8 mouse cellular contexts compared by ENCODE assay signal in genomic region chr4:138882179-138882578, GRCm38 (mm10). TPM values are rescaled to one million over a fixed set of nuclear protein-coding genes. Genes with fewer than 3 reads are reported as not detected.
DNase-seq lines count a peak whose midpoint lies in the region; ATAC-seq and TF ChIP-seq lines count a peak whose summit lies in the region.

No protein-coding gene starts in this region.

- H3K27me3 ChIP-seq in liver, embryonic 11.5 days (replicated peaks; ENCODE audit: control insufficient read depth, insufficient read depth, low read length), result peaks cover 13% of the 10 kb centered on the region
- H3K27me3 ChIP-seq in embryonic facial prominence, embryonic 15.5 days, result no peaks in the 10 kb centered on the region
- H3K27me3 ChIP-seq in limb, embryonic 14.5 days (ENCODE audit: control insufficient read depth, insufficient read depth, low read length), result no peaks in the 10 kb centered on the region

- ATAC-seq in liver, embryonic 11.5 days (replicated peaks; ENCODE audit: low FRiP score), result no peak
- ATAC-seq in embryonic facial prominence, embryonic 15.5 days (ENCODE audit: insufficient number of reproducible peaks, low FRiP score, low TSS enrichment, low read depth), result no peak
- ATAC-seq in limb, embryonic 14.5 days (ENCODE audit: low FRiP score, low read depth), result no peak

- no peak overlapping the region for H3K9ac ChIP-seq in liver, embryonic 11.5 days (ENCODE audit: low read depth, low read length)
- H3K9ac ChIP-seq in embryonic facial prominence, embryonic 15.5 days, result no peak overlapping the region
- H3K9ac ChIP-seq in limb, embryonic 14.5 days (ENCODE audit: low read depth, low read length, severe bottlenecking), result peak overlapping the region; percentile 38; the same call in 1 of the 2 replicates

- WGBS in liver, embryonic 11.5 days, result 19% methylated on average over 16 of the region's 16 CpGs
- 9% methylated on average over 16 of the region's 16 CpGs for WGBS in embryonic facial prominence, embryonic 15.5 days
- WGBS in limb, embryonic 14.5 days, result 11% methylated on average over 12 of the region's 16 CpGs

- H3K4me1 ChIP-seq in liver, embryonic 11.5 days (replicated peaks; ENCODE audit: control insufficient read depth, insufficient read depth, low read length), result no peaks in the 10 kb centered on the region
- H3K4me1 ChIP-seq in embryonic facial prominence, embryonic 15.5 days, result peaks cover 6% of the 10 kb centered on the region
- H3K4me1 ChIP-seq in limb, embryonic 14.5 days (ENCODE audit: control insufficient read depth, insufficient read depth, low read length), result peaks cover 4% of the 10 kb centered on the region; the same call in 1 of the 2 replicates

- H3K4me3 ChIP-seq in liver, embryonic 11.5 days (ENCODE audit: low read depth, low read length), result no peak overlapping the region
- H3K4me3 ChIP-seq in embryonic facial prominence, embryonic 15.5 days (replicated peaks), result no peak overlapping the region; the same call in 1 of the 2 replicates
- peak overlapping the region; percentile 11; the same call in 1 of the 2 replicates for H3K4me3 ChIP-seq in limb, embryonic 14.5 days (replicated peaks; ENCODE audit: low read length)

- H3K4me2 ChIP-seq in liver, embryonic 11.5 days, result peak overlapping the region; percentile 17; the same call in 1 of the 2 replicates
- H3K4me2 ChIP-seq in embryonic facial prominence, embryonic 15.5 days (replicated peaks), result peak overlapping the region; percentile 40
- H3K4me2 ChIP-seq in limb, embryonic 14.5 days (replicated peaks; ENCODE audit: low read depth, low read length, severe bottlenecking), result peak overlapping the region; percentile 39

- no peaks in the 10 kb centered on the region for H3K9me3 ChIP-seq in liver, embryonic 11.5 days (ENCODE audit: control insufficient read depth, low read length)
- no peaks in the 10 kb centered on the region for H3K9me3 ChIP-seq in embryonic facial prominence, embryonic 15.5 days (replicated peaks)
- no peaks in the 10 kb centered on the region for H3K9me3 ChIP-seq in limb, embryonic 14.5 days (ENCODE audit: control insufficient read depth, low read length)

- no peak overlapping the region for H3K27ac ChIP-seq in liver, embryonic 11.5 days (ENCODE audit: low read depth, low read length)
- H3K27ac ChIP-seq in embryonic facial prominence, embryonic 15.5 days (replicated peaks), result no peak overlapping the region
- H3K27ac ChIP-seq in limb, embryonic 14.5 days (replicated peaks; ENCODE audit: low read depth, low read length), result no peak overlapping the region

- TF ChIP-seq POLR2A in limb, embryonic 14.5 days (IDR thresholded peaks at IDR 0.05; ENCODE audit: borderline replicate concordance, extremely low read depth, insufficient read depth, insufficient read length), result no peak

- no peaks in the 10 kb centered on the region for H3K36me3 ChIP-seq in liver, embryonic 11.5 days (ENCODE audit: control insufficient read depth, insufficient read depth, low read length)
- H3K36me3 ChIP-seq in embryonic facial prominence, embryonic 15.5 days, result no peaks in the 10 kb centered on the region
- no peaks in the 10 kb centered on the region for H3K36me3 ChIP-seq in limb, embryonic 14.5 days (ENCODE audit: control insufficient read depth, insufficient read depth, low read length)

- no peak for DNase-seq in liver, embryonic 11.5 days (ENCODE audit: low spot score)
- no peak for DNase-seq in liver
- peak; percentile 5 for DNase-seq in limb, embryonic 14.5 days (ENCODE audit: low spot score)
- DNase-seq in right cerebral cortex, postnatal 25 days, result peak; percentile 68
- no peak for DNase-seq in spleen, postnatal 36 days (ENCODE audit: low spot score in 2 of 2)
- no peak for DNase-seq in layer of hippocampus, adult 9-10 months (ENCODE audit: low spot score)
- no peak for DNase-seq in kidney, postnatal 25 days

RNA-seq across cellular contexts. Expression of gene Pla2g2e, which starts 4.4 kb away (rescaled TPM):
- not detected in 2 replicates for polyA plus RNA-seq in liver, embryonic 11.5 days (2014; fragmentation: Nextera tagmentation; extraction: Ambion mirVana)
- 0.96 and 1.1 TPM in 2 replicates for polyA plus RNA-seq in embryonic facial prominence, embryonic 15.5 days (2015; fragmentation: Nextera tagmentation; extraction: Ambion mirVana)
- polyA plus RNA-seq in limb, embryonic 14.5 days (2012; rRNA removed), result 0.09 TPM in 1 of 2 replicates, not detected in the other
- not detected in 2 replicates for polyA plus RNA-seq in limb, embryonic 14.5 days (2014; fragmentation: Nextera tagmentation; extraction: Ambion mirVana)

RNA-seq across cellular contexts. Expression of gene Gm13030, which starts 8.4 kb away (rescaled TPM):
- polyA plus RNA-seq in liver, embryonic 11.5 days (2014; fragmentation: Nextera tagmentation; extraction: Ambion mirVana), result not detected in 2 replicates
- polyA plus RNA-seq in embryonic facial prominence, embryonic 15.5 days (2015; fragmentation: Nextera tagmentation; extraction: Ambion mirVana), result not detected in 2 replicates
- polyA plus RNA-seq in limb, embryonic 14.5 days (2012; rRNA removed), result not detected in 2 replicates
- not detected in 2 replicates for polyA plus RNA-seq in limb, embryonic 14.5 days (2014; fragmentation: Nextera tagmentation; extraction: Ambion mirVana)

RNA-seq across cellular contexts. Expression of gene Pla2g5, which starts 18.9 kb away (rescaled TPM):
- polyA plus RNA-seq in liver, embryonic 11.5 days (2014; fragmentation: Nextera tagmentation; extraction: Ambion mirVana), result 0.16 TPM in 1 of 2 replicates, not detected in the other
- polyA plus RNA-seq in embryonic facial prominence, embryonic 15.5 days (2015; fragmentation: Nextera tagmentation; extraction: Ambion mirVana), result 3.0 and 3.5 TPM in 2 replicates
- 1.3 and 1.7 TPM in 2 replicates for polyA plus RNA-seq in limb, embryonic 14.5 days (2012; rRNA removed)
- polyA plus RNA-seq in limb, embryonic 14.5 days (2014; fragmentation: Nextera tagmentation; extraction: Ambion mirVana), result 0.62 and 0.73 TPM in 2 replicates

RNA-seq across cellular contexts. Expression of gene Otud3, which starts 31.6 kb away (rescaled TPM):
- 3.0 and 3.8 TPM in 2 replicates for polyA plus RNA-seq in liver, embryonic 11.5 days (2014; fragmentation: Nextera tagmentation; extraction: Ambion mirVana)
- polyA plus RNA-seq in embryonic facial prominence, embryonic 15.5 days (2015; fragmentation: Nextera tagmentation; extraction: Ambion mirVana), result 4.0 and 4.1 TPM in 2 replicates
- polyA plus RNA-seq in limb, embryonic 14.5 days (2012; rRNA removed), result 7.0 and 8.2 TPM in 2 replicates
- polyA plus RNA-seq in limb, embryonic 14.5 days (2014; fragmentation: Nextera tagmentation; extraction: Ambion mirVana), result 2.7 and 4.2 TPM in 2 replicates

Comparison
In these comparisons a context has a peak if more than half of its experiments do, and no peak if none do; other contexts are left out.
1. DNase-seq: peak in limb, embryonic 14.5 days (single experiment) and right cerebral cortex, postnatal 25 days (single experiment); none in liver, embryonic 11.5 days (single experiment), liver (single experiment), spleen, postnatal 36 days (0 of 2), layer of hippocampus, adult 9-10 months (single experiment) and kidney, postnatal 25 days (0 of 2).
2. Peak in every context shown above with its lines, with median percentiles within 50 percentile points of each other: H3K4me2 ChIP-seq.